Mouse (Mus musculus): ENCODE data around the gene Gas7. TPM values are rescaled to one million over a fixed set of nuclear protein-coding genes. Genes with fewer than 3 reads are reported as not detected.
A peak's percentile ranks its signal among the peaks of the same experiment; 100 is the strongest.

The Gas7 gene
- polyA plus RNA-seq, 1 experiment from 2014 or later: 10.5 TPM

DNA sequence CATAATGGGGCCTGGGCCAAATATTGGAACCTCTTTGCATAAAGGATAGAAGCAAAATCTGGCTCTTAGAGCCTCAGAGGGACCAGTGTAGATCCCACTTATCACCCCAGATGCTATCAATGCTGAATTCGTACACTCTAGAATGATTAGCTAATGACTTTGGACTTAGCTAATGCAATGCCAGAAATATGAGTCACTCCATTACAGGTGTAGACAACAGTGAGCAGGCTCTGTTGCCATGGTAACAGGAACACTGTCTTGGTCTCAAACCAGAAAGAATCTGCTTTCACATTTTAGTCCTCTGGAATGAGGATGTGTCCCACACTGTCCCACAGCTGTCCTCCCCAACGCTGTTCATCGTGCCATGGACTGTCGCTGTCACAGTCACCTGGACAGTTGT, 94.1 kb downstream of the Gas7 start:
- Histone ChIP-seq H3K36me3 (ENCODE audit: insufficient read depth) (no peaks in the 10 kb centered on the region), H3K27me3 (ENCODE audit: insufficient read depth, low read length) (no peaks in the 10 kb centered on the region), H3K4me1 (ENCODE audit: insufficient read depth) (peaks cover 20% of the 10 kb centered on the region; the same call in 1 of the 2 replicates), H3K4me3 (ENCODE audit: low read depth, low read length) (no peak overlapping the region), H3K9ac (no peak overlapping the region), H3K4me2 (no peak overlapping the region), H3K27ac (ENCODE audit: low read depth) (no peak overlapping the region), H3K9me3 (ENCODE audit: low read depth, low read length) (no peaks in the 10 kb centered on the region)
- WGBS: 42% methylated on average over 4 of the region's 4 CpGs
- DNase-seq (no peak), ATAC-seq (ENCODE audit: insufficient read depth) (peak; percentile 21; the same call in 1 of the 2 replicates)
- no peak for TF ChIP-seq CTCF (IDR thresholded peaks at IDR 0.05; ENCODE audit: low read depth)

- WGBS: 47% methylated on average over 13 of the region's 13 CpGs
- no peaks in the 10 kb centered on the region for H3K9me3 ChIP-seq (ENCODE audit: low read depth, low read length)
- no peak overlapping the region for H3K9ac ChIP-seq
- no peak overlapping the region for H3K4me2 ChIP-seq
- no peaks in the 10 kb centered on the region for H3K27me3 ChIP-seq (ENCODE audit: insufficient read depth, low read length)
- DNase-seq (peak; percentile 39), ATAC-seq (ENCODE audit: insufficient read depth) (peak; percentile 28; the same call in 1 of the 2 replicates)
- H3K4me1 ChIP-seq (ENCODE audit: insufficient read depth): peaks cover 16% of the 10 kb centered on the region; the same call in 1 of the 2 replicates
- H3K36me3 ChIP-seq (ENCODE audit: insufficient read depth): no peaks in the 10 kb centered on the region
- no peak for TF ChIP-seq CTCF (IDR thresholded peaks at IDR 0.05; ENCODE audit: low read depth)
- no peak overlapping the region for H3K27ac ChIP-seq (ENCODE audit: low read depth)
- H3K4me3 ChIP-seq (ENCODE audit: low read depth, low read length): no peak overlapping the region
Measured at GRCm38 (mm10) chr11:67549762-67550488, 94.7 kb downstream of the Gas7 start.

GRCm38 (mm10) chr11:67552400-67552799, 97.2 kb downstream of the Gas7 start:
- no peak for ATAC-seq (ENCODE audit: insufficient read depth)
- Histone ChIP-seq H3K4me3 (ENCODE audit: low read depth, low read length) (no peak overlapping the region), H3K4me1 (ENCODE audit: insufficient read depth) (peaks cover 10% of the 10 kb centered on the region; the same call in 1 of the 2 replicates), H3K36me3 (ENCODE audit: insufficient read depth) (no peaks in the 10 kb centered on the region), H3K9ac (no peak overlapping the region), H3K9me3 (ENCODE audit: low read depth, low read length) (no peaks in the 10 kb centered on the region), H3K27me3 (ENCODE audit: insufficient read depth, low read length) (no peaks in the 10 kb centered on the region), H3K27ac (ENCODE audit: low read depth) (no peak overlapping the region), H3K4me2 (no peak overlapping the region)
- 86% methylated on average over 8 of the region's 8 CpGs for WGBS
- TF ChIP-seq CTCF (IDR thresholded peaks at IDR 0.05; ENCODE audit: low read depth): no peak
- DNase-seq: no peak

GRCm38 (mm10) chr11:67554276-67554675, 99.0 kb downstream of the Gas7 start:
- no peaks in the 10 kb centered on the region for H3K27me3 ChIP-seq (ENCODE audit: insufficient read depth, low read length)
- no peak overlapping the region for H3K27ac ChIP-seq (ENCODE audit: low read depth)
- ATAC-seq (ENCODE audit: insufficient read depth): no peak
- 73% methylated on average over 6 of the region's 6 CpGs for WGBS
- no peak for DNase-seq
- H3K9ac ChIP-seq: no peak overlapping the region
- peaks cover 10% of the 10 kb centered on the region; the same call in 1 of the 2 replicates for H3K4me1 ChIP-seq (ENCODE audit: insufficient read depth)
- no peaks in the 10 kb centered on the region for H3K36me3 ChIP-seq (ENCODE audit: insufficient read depth)
- H3K4me2 ChIP-seq: no peak overlapping the region
- TF ChIP-seq CTCF (IDR thresholded peaks at IDR 0.05; ENCODE audit: low read depth): no peak
- H3K9me3 ChIP-seq (ENCODE audit: low read depth, low read length): no peaks in the 10 kb centered on the region
- H3K4me3 ChIP-seq (ENCODE audit: low read depth, low read length): no peak overlapping the region

GRCm38 (mm10) chr11:67556360-67556759, 101.1 kb downstream of the Gas7 start:
- 0 out of 2 replicates have a peak, but pooled peaks cover 2% of the 10 kb centered on the region for H3K4me1 ChIP-seq (ENCODE audit: insufficient read depth)
- no peaks in the 10 kb centered on the region for H3K9me3 ChIP-seq (ENCODE audit: low read depth, low read length)
- no peak overlapping the region for H3K4me3 ChIP-seq (ENCODE audit: low read depth, low read length)
- no peak overlapping the region for H3K4me2 ChIP-seq
- H3K9ac ChIP-seq: no peak overlapping the region
- ATAC-seq (ENCODE audit: insufficient read depth) (no peak), DNase-seq (no peak)
- no peaks in the 10 kb centered on the region for H3K36me3 ChIP-seq (ENCODE audit: insufficient read depth)
- no peaks in the 10 kb centered on the region for H3K27me3 ChIP-seq (ENCODE audit: insufficient read depth, low read length)
- H3K27ac ChIP-seq (ENCODE audit: low read depth): no peak overlapping the region
- WGBS: 62% methylated on average over 3 of the region's 3 CpGs
- TF ChIP-seq CTCF (IDR thresholded peaks at IDR 0.05; ENCODE audit: low read depth): no peak

GRCm38 (mm10) chr11:67558772-67559448, 103.7 kb downstream of the Gas7 start:
- H3K27ac ChIP-seq (ENCODE audit: low read depth): peak overlapping the region; percentile 54

DNA sequence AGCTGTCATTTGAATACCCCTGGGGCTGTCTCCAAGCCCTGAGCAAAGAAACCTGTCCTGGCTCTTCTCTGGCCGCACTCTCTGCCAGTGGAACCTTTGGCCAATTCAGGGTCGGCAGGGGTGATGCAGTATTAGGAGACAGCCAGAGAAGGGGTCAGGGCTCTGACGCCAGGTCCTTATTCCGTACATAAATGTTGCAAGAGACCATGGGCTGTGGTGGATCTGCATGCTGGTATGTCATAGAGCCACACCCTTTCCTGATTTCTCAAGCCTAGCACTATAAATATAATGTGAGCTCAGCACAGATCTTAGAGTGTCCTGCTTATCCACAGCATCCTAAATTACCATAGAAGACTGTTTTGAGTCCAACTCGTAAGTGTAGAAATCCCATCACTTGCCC, 104.3 kb downstream of the Gas7 start:
- H3K4me2 ChIP-seq: no peak overlapping the region
- no peaks in the 10 kb centered on the region for H3K27me3 ChIP-seq (ENCODE audit: insufficient read depth, low read length)
- H3K4me1 ChIP-seq (ENCODE audit: insufficient read depth): 0 out of 2 replicates have a peak, but pooled peaks cover 2% of the 10 kb centered on the region
- H3K9ac ChIP-seq: no peak overlapping the region
- H3K4me3 ChIP-seq (ENCODE audit: low read depth, low read length): no peak overlapping the region
- no peak for DNase-seq
- H3K36me3 ChIP-seq (ENCODE audit: insufficient read depth): no peaks in the 10 kb centered on the region
- H3K9me3 ChIP-seq (ENCODE audit: low read depth, low read length): no peaks in the 10 kb centered on the region
- 61% methylated on average over 5 of the region's 5 CpGs for WGBS
- no peak for TF ChIP-seq CTCF (IDR thresholded peaks at IDR 0.05; ENCODE audit: low read depth)
- peak overlapping the region; percentile 54; the same call in 1 of the 2 replicates for H3K27ac ChIP-seq (ENCODE audit: low read depth)
- no peak for ATAC-seq (ENCODE audit: insufficient read depth)

More at GRCm38 (mm10) chr11:67558772-67559448, 103.7 kb downstream of the Gas7 start:
- ATAC-seq (ENCODE audit: insufficient read depth) (peak; percentile 60; the same call in 1 of the 2 replicates), DNase-seq (peak; percentile 53)
- Histone ChIP-seq H3K4me2 (no peak overlapping the region), H3K9ac (no peak overlapping the region), H3K27me3 (ENCODE audit: insufficient read depth, low read length) (no peaks in the 10 kb centered on the region), H3K9me3 (ENCODE audit: low read depth, low read length) (no peaks in the 10 kb centered on the region), H3K4me3 (ENCODE audit: low read depth, low read length) (no peak overlapping the region), H3K4me1 (ENCODE audit: insufficient read depth) (0 out of 2 replicates have a peak, but pooled peaks cover 2% of the 10 kb centered on the region), H3K36me3 (ENCODE audit: insufficient read depth) (no peaks in the 10 kb centered on the region)
- no peak for TF ChIP-seq CTCF (IDR thresholded peaks at IDR 0.05; ENCODE audit: low read depth)
- 13% methylated on average over 9 of the region's 9 CpGs for WGBS
